Mouse (Mus musculus): Measurements from ENCODE around the gene Tnrc18. TPM values are rescaled to one million over a fixed set of nuclear protein-coding genes. Genes with fewer than 3 reads are reported as not detected.
A peak's percentile ranks its signal among the peaks of the same experiment; 100 is the strongest.

Gene Tnrc18
- total and polyA plus RNA-seq, 2 experiments, result 4.0 to 17.8 TPM

- Histone ChIP-seq H3K27ac (replicated peaks; ENCODE audit: insufficient read depth, low read depth, low read length) (no peak overlapping the region), H3K27me3 (ENCODE audit: control insufficient read depth, insufficient read depth, low read length) (peaks cover 7% of the 10 kb centered on the region; the same call in 1 of the 2 replicates), H3K4me1 (ENCODE audit: control insufficient read depth, insufficient read depth, low read length) (no peaks in the 10 kb centered on the region), H3K4me3 (ENCODE audit: insufficient read depth, low read depth, low read length) (no peak overlapping the region), H3K36me3 (ENCODE audit: control insufficient read depth, insufficient read depth, low read length) (no peaks in the 10 kb centered on the region), H3K9ac (ENCODE audit: low read depth, low read length) (no peak overlapping the region), H3K79me2 (ENCODE audit: control insufficient read depth, insufficient read depth, low read length) (no peaks in the 10 kb centered on the region)
- 82% methylated on average over 5 of the region's 5 CpGs for WGBS
- DNase-seq (ENCODE audit: extremely low read depth, low read depth, low spot score), result no peak
- TF ChIP-seq CTCF (IDR thresholded peaks at IDR 0.05; ENCODE audit: low read depth, low read length) (no peak), POLR2A (IDR thresholded peaks at IDR 0.05; ENCODE audit: extremely low read depth, insufficient read depth, low read length) (no peak)
These were observed 109.8 kb downstream of the Tnrc18 start for GRCm38 (mm10) chr5:142707709-142708108.

- Histone ChIP-seq H3K79me2 (ENCODE audit: control insufficient read depth, insufficient read depth, low read length) (no peaks in the 10 kb centered on the region), H3K27me3 (ENCODE audit: control insufficient read depth, insufficient read depth, low read length) (peaks cover 21% of the 10 kb centered on the region), H3K36me3 (ENCODE audit: control insufficient read depth, insufficient read depth, low read length) (no peaks in the 10 kb centered on the region), H3K4me1 (ENCODE audit: control insufficient read depth, insufficient read depth, low read length) (peaks cover 3% of the 10 kb centered on the region; the same call in 1 of the 2 replicates), H3K9ac (ENCODE audit: low read depth, low read length) (no peak overlapping the region), H3K27ac (replicated peaks; ENCODE audit: insufficient read depth, low read depth, low read length) (no peak overlapping the region), H3K4me3 (ENCODE audit: insufficient read depth, low read depth, low read length) (no peak overlapping the region)
- WGBS, result 81% methylated on average over 10 of the region's 10 CpGs
- no peak for TF ChIP-seq POLR2A (IDR thresholded peaks at IDR 0.05; ENCODE audit: extremely low read depth, insufficient read depth, low read length)
- TF ChIP-seq CTCF (IDR thresholded peaks at IDR 0.05; ENCODE audit: low read depth, low read length), result no peak
- no peak for DNase-seq (ENCODE audit: extremely low read depth, low read depth, low spot score)
These were observed 113.9 kb downstream of the Tnrc18 start for GRCm38 (mm10) chr5:142703569-142703968.

GRCm38 (mm10) chr5:142702511-142703138, 114.8 kb downstream of the Tnrc18 start:
- no peak overlapping the region for H3K27ac ChIP-seq (replicated peaks; ENCODE audit: insufficient read depth, low read depth, low read length)
- no peak overlapping the region; the same call in 1 of the 2 replicates for H3K9ac ChIP-seq (ENCODE audit: low read depth, low read length)
- H3K27me3 ChIP-seq (ENCODE audit: control insufficient read depth, insufficient read depth, low read length), result peaks cover 21% of the 10 kb centered on the region
- H3K4me3 ChIP-seq (ENCODE audit: insufficient read depth, low read depth, low read length), result peak overlapping the region; percentile 29; the same call in 1 of the 2 replicates
- 24% methylated on average over 18 of the region's 18 CpGs for WGBS
- H3K36me3 ChIP-seq (ENCODE audit: control insufficient read depth, insufficient read depth, low read length), result no peaks in the 10 kb centered on the region
- TF ChIP-seq CTCF (IDR thresholded peaks at IDR 0.05; ENCODE audit: low read depth, low read length) (no peak), POLR2A (IDR thresholded peaks at IDR 0.05; ENCODE audit: extremely low read depth, insufficient read depth, low read length) (no peak)
- no peaks in the 10 kb centered on the region for H3K79me2 ChIP-seq (ENCODE audit: control insufficient read depth, insufficient read depth, low read length)
- DNase-seq (ENCODE audit: extremely low read depth, low read depth, low spot score), result no peak
- H3K4me1 ChIP-seq (ENCODE audit: control insufficient read depth, insufficient read depth, low read length), result peaks cover 3% of the 10 kb centered on the region; the same call in 1 of the 2 replicates

- no peaks in the 10 kb centered on the region for H3K36me3 ChIP-seq (ENCODE audit: control insufficient read depth, insufficient read depth, low read length)
- no peaks in the 10 kb centered on the region for H3K79me2 ChIP-seq (ENCODE audit: control insufficient read depth, insufficient read depth, low read length)
- peaks cover 21% of the 10 kb centered on the region for H3K27me3 ChIP-seq (ENCODE audit: control insufficient read depth, insufficient read depth, low read length)
- 4% methylated on average over 53 of the region's 72 CpGs for WGBS
- no peak overlapping the region for H3K27ac ChIP-seq (replicated peaks; ENCODE audit: insufficient read depth, low read depth, low read length)
- TF ChIP-seq POLR2A (IDR thresholded peaks at IDR 0.05; ENCODE audit: extremely low read depth, insufficient read depth, low read length) (no peak), CTCF (IDR thresholded peaks at IDR 0.05; ENCODE audit: low read depth, low read length) (no peak)
- H3K9ac ChIP-seq (ENCODE audit: low read depth, low read length), result peak overlapping the region; percentile 8; the same call in 1 of the 2 replicates
- peaks cover 3% of the 10 kb centered on the region; the same call in 1 of the 2 replicates for H3K4me1 ChIP-seq (ENCODE audit: control insufficient read depth, insufficient read depth, low read length)
- no peak for DNase-seq (ENCODE audit: extremely low read depth, low read depth, low spot score)
- H3K4me3 ChIP-seq (ENCODE audit: insufficient read depth, low read depth, low read length), result peak overlapping the region; percentile 29; the same call in 1 of the 2 replicates
These were observed 115.6 kb downstream of the Tnrc18 start for GRCm38 (mm10) chr5:142701651-142702510.

GRCm38 (mm10) chr5:142700842-142701589, 116.4 kb downstream of the Tnrc18 start:
- Histone ChIP-seq H3K79me2 (ENCODE audit: control insufficient read depth, insufficient read depth, low read length) (no peaks in the 10 kb centered on the region), H3K9ac (ENCODE audit: low read depth, low read length) (no peak overlapping the region), H3K36me3 (ENCODE audit: control insufficient read depth, insufficient read depth, low read length) (no peaks in the 10 kb centered on the region), H3K27ac (replicated peaks; ENCODE audit: insufficient read depth, low read depth, low read length) (no peak overlapping the region), H3K4me1 (ENCODE audit: control insufficient read depth, insufficient read depth, low read length) (peaks cover 3% of the 10 kb centered on the region; the same call in 1 of the 2 replicates), H3K27me3 (ENCODE audit: control insufficient read depth, insufficient read depth, low read length) (peaks cover 21% of the 10 kb centered on the region), H3K4me3 (ENCODE audit: insufficient read depth, low read depth, low read length) (no peak overlapping the region)
- 12% methylated on average over 15 of the region's 15 CpGs for WGBS
- DNase-seq (ENCODE audit: extremely low read depth, low read depth, low spot score), result no peak
- TF ChIP-seq CTCF (IDR thresholded peaks at IDR 0.05; ENCODE audit: low read depth, low read length), result no peak
- TF ChIP-seq POLR2A (IDR thresholded peaks at IDR 0.05; ENCODE audit: extremely low read depth, insufficient read depth, low read length), result no peak
